Mouse (Mus musculus) heart, adult 2 months (tissue): ENCODE data around the gene Itpkb. TPM values are rescaled to one million over a fixed set of nuclear protein-coding genes. Genes with fewer than 3 reads are reported as not detected.

ENCODE experiments used
- DNase-seq, 2 experiments: peaks; one replicate each; pipeline ENCODE4 v3.0.0; 2021
- H3K27ac ChIP-seq: fragments of 200-600 bp; 2 replicates; pipeline ENCODE4 v1.8.1; 2022
- H3K27me3 ChIP-seq: fragments of 200-500 bp; 2 replicates; pipeline ENCODE4 v1.6.1; 2012; ENCODE audit warnings: mild to moderate bottlenecking, low read length, inconsistent platforms, mixed read lengths; ENCODE audit not compliant: control insufficient read depth, insufficient read depth
- H3K36me3 ChIP-seq: fragments of 200-500 bp; 2 replicates; pipeline ENCODE4 v1.6.1; 2012; ENCODE audit warnings: low read length, inconsistent platforms; ENCODE audit not compliant: control insufficient read depth, insufficient read depth
- H3K4me1 ChIP-seq: fragments of 200-500 bp; 2 replicates; pipeline ENCODE4 v1.6.1; 2011; ENCODE audit warnings: low read length; ENCODE audit not compliant: control insufficient read depth, insufficient read depth
- H3K4me3 ChIP-seq: fragments of 200-600 bp; 2 replicates; pipeline ENCODE4 v1.8.1; 2022
- H3K79me2 ChIP-seq: fragments of 200-500 bp; replicated peaks from 2 replicates; pipeline ENCODE4 v1.6.1; 2012; ENCODE audit warnings: mild to moderate bottlenecking, inconsistent platforms, low read length, moderate library complexity, mixed read lengths; ENCODE audit not compliant: control insufficient read depth, insufficient read depth
- H3K9ac ChIP-seq: fragments of 200-500 bp; 2 replicates; pipeline ENCODE4 v1.6.1; 2012; ENCODE audit warnings: low read depth, mild to moderate bottlenecking, control low read depth, inconsistent platforms, low read length, mixed read lengths
- CTCF ChIP-seq: fragments of 200-600 bp; IDR thresholded peaks from 2 replicates; pipeline ENCODE4 v1.8.1; 2022; ENCODE audit warnings: antibody characterized with exemption, mild to moderate bottlenecking, moderate library complexity
- EP300 ChIP-seq: fragments of 200-500 bp; IDR thresholded peaks from 2 replicates; pipeline ENCODE4 v1.6.1; 2011; ENCODE audit warnings: low read depth, low read length, control low read depth; ENCODE audit not compliant: insufficient read depth
- POLR2A ChIP-seq: fragments of 200-500 bp; IDR thresholded peaks from 2 replicates; pipeline ENCODE4 v1.6.1; 2011; ENCODE audit warnings: mild to moderate bottlenecking, low read depth, low read length, control low read depth; ENCODE audit not compliant: insufficient read depth
- WGBS: fragments of 180-500 bp; shearing (Covaris S2); methylation state at CpG from one replicate; pipeline ENCODE4 v1.1.7; 2018; 5-methylcytosine and 5-hydroxymethylcytosine counted together
- intact Hi-C: fragments of 180-260 bp; cut with DNase I; formaldehyde crosslinking; loops from one replicate; pipeline ENCODE4 v1.15.1; 2025
- polyA plus RNA-seq: library from polyadenylated mRNA; depleted of rRNA; stranded (reverse); fragments of >200 nt; gene quantifications from 2 replicates; pipeline ENCODE4 v1.2.3, GENCODE M21; 2012
- total RNA-seq, 2 experiments: library from RNA; stranded (reverse); gene quantifications; 2 replicates each; pipeline ENCODE4 v1.2.3; 2021

The Itpkb gene
- total and polyA plus RNA-seq, 3 experiments = 21.5 to 50.7 (median 50.0) TPM

DNA sequence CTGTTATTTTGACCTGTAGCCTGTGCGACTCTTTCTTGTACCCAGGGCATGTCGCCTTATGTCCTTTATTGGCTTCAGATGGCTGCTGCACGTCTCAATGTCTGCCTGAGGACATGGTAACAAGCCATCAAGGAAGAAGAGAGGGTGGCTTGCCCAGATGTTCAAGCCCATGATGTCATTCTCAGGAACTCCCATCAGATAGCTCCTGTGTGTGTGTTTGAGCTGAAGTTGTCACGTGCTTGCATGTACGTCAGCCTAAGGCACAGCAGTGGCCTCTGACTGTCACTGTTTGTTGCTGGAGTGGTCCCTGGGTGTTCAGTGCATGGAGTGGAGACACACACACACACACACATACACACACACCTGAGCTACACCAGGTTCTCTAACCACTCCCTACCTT is 29.0 kb downstream of the Itpkb start:
- 41% methylated on average over 5 of the region's 5 CpGs for WGBS
- Histone ChIP-seq H3K36me3 (peaks cover 6% of the 10 kb centered on the region), H3K9ac (no peak overlapping the region), H3K79me2 (peaks cover 3% of the 10 kb centered on the region), H3K27ac (peak overlapping the region; percentile 40), H3K4me1 (peaks cover 42% of the 10 kb centered on the region), H3K27me3 (no peaks in the 10 kb centered on the region), H3K4me3 (no peak overlapping the region)
- intact Hi-C loops = no loop called here
- TF ChIP-seq CTCF = no peak
- no peak for TF ChIP-seq EP300
- no peak for TF ChIP-seq POLR2A
- DNase-seq = no peak

DNA sequence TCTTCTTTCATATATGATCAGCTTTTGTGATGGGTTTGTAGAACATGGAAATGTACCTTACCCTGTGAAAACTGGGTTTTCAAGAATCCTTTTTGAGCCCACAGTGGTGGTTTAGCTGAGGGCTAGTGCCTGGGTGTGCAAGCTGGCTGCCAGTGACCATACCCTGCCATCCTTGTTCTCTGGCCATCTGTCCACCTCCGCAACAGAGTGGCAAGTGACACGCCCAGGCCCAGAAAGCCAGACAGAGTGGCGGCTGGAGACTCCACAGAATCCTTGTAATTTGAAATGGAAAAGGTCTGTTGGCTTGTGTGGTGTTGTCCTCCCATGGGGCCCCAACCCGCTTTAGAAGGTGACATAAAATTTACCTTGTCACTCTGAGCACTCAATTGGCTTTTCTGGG is 31.9 kb downstream of the Itpkb start:
- Histone ChIP-seq H3K79me2 (peaks cover 5% of the 10 kb centered on the region; the same call in 1 of the 2 replicates), H3K36me3 (peaks cover 16% of the 10 kb centered on the region), H3K27me3 (no peaks in the 10 kb centered on the region), H3K4me1 (peaks cover 38% of the 10 kb centered on the region), H3K27ac (peak overlapping the region; percentile 62), H3K4me3 (no peak overlapping the region), H3K9ac (no peak overlapping the region)
- 75% methylated on average over 4 of the region's 4 CpGs for WGBS
- intact Hi-C loops = no loop called here
- TF ChIP-seq CTCF (no peak), EP300 (no peak), POLR2A (no peak)
- no peak for DNase-seq

DNA sequence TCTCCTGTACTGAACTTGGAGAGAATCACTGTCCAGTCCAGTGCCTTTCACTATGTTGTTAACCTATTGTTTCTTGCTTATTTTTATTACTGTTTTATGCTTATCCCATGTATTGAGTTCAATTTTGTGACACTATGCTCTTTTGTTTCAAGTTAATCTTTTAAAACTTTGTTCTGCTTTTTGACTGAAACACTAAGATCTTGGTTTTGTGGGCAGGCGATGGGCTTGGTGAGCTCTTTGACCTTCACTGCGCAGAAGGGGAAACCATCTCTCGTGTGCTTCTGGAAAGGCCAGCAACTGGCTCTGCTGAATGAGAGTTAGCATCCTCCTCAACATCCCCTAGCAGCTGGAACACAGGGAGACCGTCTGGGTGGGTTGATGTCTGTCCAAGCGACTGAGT is 32.6 kb downstream of the Itpkb start:
- intact Hi-C loops = no loop called here
- Histone ChIP-seq H3K27ac (peak overlapping the region; percentile 62), H3K9ac (no peak overlapping the region), H3K79me2 (peaks cover 5% of the 10 kb centered on the region; the same call in 1 of the 2 replicates), H3K27me3 (no peaks in the 10 kb centered on the region), H3K4me3 (no peak overlapping the region), H3K4me1 (peaks cover 36% of the 10 kb centered on the region), H3K36me3 (peaks cover 17% of the 10 kb centered on the region)
- no peak for TF ChIP-seq CTCF
- no peak for TF ChIP-seq POLR2A
- no peak for DNase-seq
- WGBS = 48% methylated on average over 5 of the region's 5 CpGs

GRCm38 (mm10) chr1:180363317-180363716 is 33.0 kb downstream of the Itpkb start:
- Histone ChIP-seq H3K27me3 (no peaks in the 10 kb centered on the region), H3K36me3 (peaks cover 17% of the 10 kb centered on the region), H3K9ac (no peak overlapping the region), H3K27ac (peak overlapping the region; percentile 62), H3K4me1 (peaks cover 31% of the 10 kb centered on the region), H3K4me3 (no peak overlapping the region), H3K79me2 (peaks cover 5% of the 10 kb centered on the region; the same call in 1 of the 2 replicates)
- DNase-seq = no peak
- TF ChIP-seq POLR2A = 0 out of 2 replicates have a peak, but pooled peaks have one; percentile 11
- TF ChIP-seq CTCF = no peak
- intact Hi-C loops = no loop called here
- WGBS = 37% methylated on average over 3 of the region's 3 CpGs

DNA sequence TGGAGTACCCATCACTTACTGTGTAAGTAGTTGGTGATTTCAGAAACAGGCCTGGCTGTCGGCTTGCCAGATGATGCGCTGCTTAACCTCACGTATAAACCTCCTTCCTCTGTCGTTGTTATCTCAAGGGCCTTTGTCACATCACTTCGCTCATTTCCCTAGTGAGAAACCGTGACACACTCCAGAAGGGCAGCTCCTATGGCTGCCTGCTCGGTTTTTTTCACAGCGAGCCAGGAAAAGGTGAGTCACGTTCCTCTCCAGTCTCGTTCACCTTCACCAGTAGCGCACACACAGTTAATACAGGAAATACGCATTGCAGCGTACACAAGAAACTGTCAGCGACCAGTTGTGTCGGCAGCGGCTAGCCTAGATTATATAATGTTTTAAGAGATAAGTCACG is 33.7 kb downstream of the Itpkb start:
- H3K27me3 ChIP-seq = no peaks in the 10 kb centered on the region
- intact Hi-C loops = loop anchor here (1.0 kb wide), 1 partner anchor 33 kb away; no protein-coding TSS in a partner anchor
- H3K4me1 ChIP-seq = peaks cover 33% of the 10 kb centered on the region
- DNase-seq = peak in 1 of 2 experiments; percentile 59
- TF ChIP-seq EP300 (0 out of 2 replicates have a peak, but pooled peaks have one; percentile 27), POLR2A (no peak)
- H3K4me3 ChIP-seq = peak overlapping the region; percentile 9; the same call in 1 of the 2 replicates
- H3K27ac ChIP-seq = peak overlapping the region; percentile 62
- 28% methylated on average over 17 of the region's 17 CpGs for WGBS
- peaks cover 15% of the 10 kb centered on the region for H3K36me3 ChIP-seq
- H3K9ac ChIP-seq = no peak overlapping the region
- H3K79me2 ChIP-seq = peaks cover 5% of the 10 kb centered on the region; the same call in 1 of the 2 replicates

DNA sequence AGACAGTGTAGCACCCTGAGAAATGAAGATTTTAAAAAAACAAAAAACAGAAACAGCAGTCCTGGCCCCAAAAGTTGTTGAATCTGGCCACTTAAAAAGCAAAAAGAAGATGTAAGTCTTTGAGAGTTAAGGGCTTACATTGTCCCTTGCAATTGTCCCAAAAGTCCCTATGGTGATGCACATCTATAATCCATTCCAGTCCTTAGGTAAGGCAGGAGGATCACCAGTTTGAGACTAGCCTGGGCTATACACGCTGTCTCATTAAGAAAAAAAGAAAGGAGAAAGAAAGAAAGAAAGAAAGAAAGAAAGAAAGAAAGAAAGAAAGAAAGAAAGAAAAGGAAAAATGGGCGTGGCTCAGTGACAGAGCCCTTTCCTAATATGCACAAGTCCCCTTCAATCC is 34.4 kb downstream of the Itpkb start:
- 26% methylated on average over 2 of the region's 2 CpGs for WGBS
- Histone ChIP-seq H3K27me3 (no peaks in the 10 kb centered on the region), H3K4me1 (peaks cover 31% of the 10 kb centered on the region), H3K27ac (peak overlapping the region; percentile 62), H3K79me2 (peaks cover 9% of the 10 kb centered on the region), H3K9ac (no peak overlapping the region), H3K4me3 (peak overlapping the region; percentile 55), H3K36me3 (peaks cover 13% of the 10 kb centered on the region)
- no peak for DNase-seq
- TF ChIP-seq POLR2A (no peak), CTCF (no peak), EP300 (no peak)
- intact Hi-C loops = loop anchor here (1.0 kb wide), 1 partner anchor 33 kb away; no protein-coding TSS in a partner anchor
